Mouse (Mus musculus): Measurements from ENCODE around the gene Gm15557.

DNA sequence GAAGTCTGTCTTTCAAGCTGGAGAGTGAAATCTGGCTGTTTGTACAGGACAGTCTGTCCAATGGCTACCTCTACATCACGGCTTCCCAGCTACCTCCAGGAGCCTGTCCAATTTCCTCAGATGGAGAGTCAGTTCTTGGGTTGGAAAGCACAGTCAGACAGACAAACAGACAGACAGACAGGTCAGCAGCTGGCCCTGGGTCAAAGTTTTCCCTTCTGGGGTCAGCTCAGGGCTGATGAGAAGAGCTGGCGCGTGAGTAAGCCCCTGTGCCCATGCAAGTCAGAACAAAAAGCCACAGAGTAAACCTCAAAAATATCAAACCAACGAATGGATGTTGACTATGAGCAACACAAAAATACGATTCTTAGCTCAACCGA lies 36.9 kb upstream of the Gm15557 start:
- TF ChIP-seq CTCF (IDR thresholded peaks at IDR 0.05; ENCODE audit: low read depth, low read length) (no peak), POLR2A (IDR thresholded peaks at IDR 0.05; ENCODE audit: borderline replicate concordance, low read depth, low read length) (no peak)
